Mouse (Mus musculus): Measurements from ENCODE around the gene Stard8. TPM values are rescaled to one million over a fixed set of nuclear protein-coding genes. Genes with fewer than 3 reads are reported as not detected.
"Not testable (repeated sequence)": the region's sequence is repeated elsewhere in the genome, so short reads cannot be mapped to it uniquely, and the experiment has no call there.

Gene Stard8
- 1 to 10 TPM; 7.3 to 7.9 TPM for total RNA-seq (2021)

GRCm38 (mm10) chrX:99003046-99003445 lies at the start of gene Stard8:
Gene Stard8, plus strand, starts transcription at chrX:99003248.
- no peak for DNase-seq
- intact Hi-C loops (cut with DNase I), result no loop called here

GRCm38 (mm10) chrX:98953941-98954340 lies 49.1 kb upstream of the Stard8 start:
- intact Hi-C loops (cut with DNase I), result no loop called here
- peak; percentile 25 for DNase-seq

- intact Hi-C loops (cut with DNase I), result no loop called here
- DNase-seq, result no peak
These were observed 44.8 kb upstream of the Stard8 start for GRCm38 (mm10) chrX:98958287-98958686.

GRCm38 (mm10) chrX:98959050-98959449 lies 44.0 kb upstream of the Stard8 start:
- DNase-seq, result no peak
- intact Hi-C loops (cut with DNase I), result no loop called here

- intact Hi-C loops (cut with DNase I), result no loop called here
These were observed 39.3 kb upstream of the Stard8 start for GRCm38 (mm10) chrX:98963742-98964141.

GRCm38 (mm10) chrX:98964513-98964912 lies 38.5 kb upstream of the Stard8 start:
- DNase-seq, result no peak
- intact Hi-C loops (cut with DNase I), result no loop called here

More at GRCm38 (mm10) chrX:98963742-98964141, 39.3 kb upstream of the Stard8 start:
- DNase-seq, result no peak

GRCm38 (mm10) chrX:98986611-98987010 lies 16.4 kb upstream of the Stard8 start:
- DNase-seq; intact Hi-C loops (cut with DNase I): not testable (repeated sequence)

- DNase-seq, result peak; percentile 49
- intact Hi-C loops (cut with DNase I), result no loop called here
These were observed 13.5 kb upstream of the Stard8 start for GRCm38 (mm10) chrX:98989574-98989973.

GRCm38 (mm10) chrX:99002065-99002464 lies 983 bp upstream of the Stard8 start:
- intact Hi-C loops (cut with DNase I), result no loop called here
- DNase-seq, result no peak

- intact Hi-C loops (cut with DNase I), result no loop called here
- no peak for DNase-seq
These were observed 7.5 kb downstream of the Stard8 start for GRCm38 (mm10) chrX:99010581-99010980.

GRCm38 (mm10) chrX:99011281-99011680 lies 8.2 kb downstream of the Stard8 start:
- intact Hi-C loops (cut with DNase I), result no loop called here
- DNase-seq, result no peak

- no peak for DNase-seq
- intact Hi-C loops (cut with DNase I), result no loop called here
These were observed 9.4 kb downstream of the Stard8 start for GRCm38 (mm10) chrX:99012486-99012885.

GRCm38 (mm10) chrX:99015705-99016104 lies 12.7 kb downstream of the Stard8 start:
- DNase-seq, result no peak
- intact Hi-C loops (cut with DNase I), result no loop called here

- intact Hi-C loops (cut with DNase I), result no loop called here
These were observed 13.9 kb downstream of the Stard8 start for GRCm38 (mm10) chrX:99016987-99017386.

GRCm38 (mm10) chrX:99017874-99018273 lies 14.8 kb downstream of the Stard8 start:
- intact Hi-C loops (cut with DNase I), result no loop called here
- no peak for DNase-seq

More at GRCm38 (mm10) chrX:99016987-99017386, 13.9 kb downstream of the Stard8 start:
- no peak for DNase-seq

- intact Hi-C loops (cut with DNase I), result no loop called here
- no peak for DNase-seq
These were observed 16.3 kb downstream of the Stard8 start for GRCm38 (mm10) chrX:99019303-99019702.

GRCm38 (mm10) chrX:99020215-99020614 lies 17.2 kb downstream of the Stard8 start:
- peak; percentile 4 for DNase-seq
- intact Hi-C loops (cut with DNase I), result no loop called here

- DNase-seq, result no peak
- intact Hi-C loops (cut with DNase I), result no loop called here
These were observed 18.5 kb downstream of the Stard8 start for GRCm38 (mm10) chrX:99021593-99021992.

- intact Hi-C loops (cut with DNase I), result no loop called here
- DNase-seq, result no peak
These were observed 20.9 kb downstream of the Stard8 start for GRCm38 (mm10) chrX:99023951-99024350.

- intact Hi-C loops (cut with DNase I), result no loop called here
- DNase-seq, result no peak
These were observed 32.4 kb downstream of the Stard8 start for GRCm38 (mm10) chrX:99035407-99035806.

GRCm38 (mm10) chrX:99042451-99042951 lies 39.5 kb downstream of the Stard8 start:
- intact Hi-C loops (cut with DNase I), result no loop called here
- DNase-seq, result peak; percentile 76

- intact Hi-C loops (cut with DNase I), result no loop called here
- DNase-seq, result no peak
These were observed 40.2 kb downstream of the Stard8 start for GRCm38 (mm10) chrX:99043275-99043674.

- no peak for DNase-seq
- intact Hi-C loops (cut with DNase I), result no loop called here
These were observed 40.7 kb downstream of the Stard8 start for GRCm38 (mm10) chrX:99043739-99044138.
